Mouse (Mus musculus) adrenal gland, adult (tissue): Measurements from ENCODE around the gene 4930442H23Rik.

ENCODE experiments used
- DNase-seq, 2 experiments: peaks; one replicate each; pipeline ENCODE4 v3.0.0; 2022 to 2023; ENCODE audit warnings: low spot score in 1 of 2; ENCODE audit not compliant: inconsistent age in 2 of 2

4930442H23Rik gene

DNA sequence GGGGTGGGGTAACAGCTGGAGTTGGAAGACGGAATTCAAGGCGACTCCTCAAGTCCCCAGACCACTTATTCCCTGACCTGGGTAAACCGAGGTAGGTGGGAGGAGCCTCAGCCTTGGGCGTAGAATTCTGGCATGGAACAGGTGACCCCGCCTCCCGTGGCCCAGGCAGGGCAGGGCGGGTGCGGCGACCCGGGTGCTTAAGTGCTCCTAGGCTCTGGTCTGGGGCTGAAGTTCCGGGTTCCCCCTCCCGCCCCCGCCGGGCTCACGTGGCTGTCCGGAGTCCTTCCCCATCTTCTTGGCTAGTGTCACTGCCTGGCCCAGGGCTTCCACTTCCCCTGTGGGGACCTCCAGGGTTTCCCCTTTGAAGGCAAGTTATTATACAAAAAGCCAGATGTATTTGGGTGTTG lies 49.5 kb downstream of the 4930442H23Rik start:
- peak; percentile 79 to 85 for DNase-seq
